Mouse (Mus musculus) heart, adult 9 months (tissue): ENCODE results near the gene Ina.
"Not testable (repeated sequence)": the region's sequence is repeated elsewhere in the genome, so short reads cannot be mapped to it uniquely, and the experiment has no call there.

Source experiments
- DNase-seq, 2 experiments: peaks; one replicate each; pipeline ENCODE4 v3.0.0; 2022; ENCODE audit warnings: low spot score in 2 of 2

Ina gene

GRCm38 (mm10) chr19:46984726-46985622, 29.5 kb upstream of the Ina start:
- DNase-seq, result no peak

- DNase-seq, result peak in 1 of 2 experiments; percentile 41
These were observed 26.9 kb upstream of the Ina start for GRCm38 (mm10) chr19:46987646-46988045.

GRCm38 (mm10) chr19:46988231-46989087, 26.0 kb upstream of the Ina start:
- DNase-seq, result no peak

DNA sequence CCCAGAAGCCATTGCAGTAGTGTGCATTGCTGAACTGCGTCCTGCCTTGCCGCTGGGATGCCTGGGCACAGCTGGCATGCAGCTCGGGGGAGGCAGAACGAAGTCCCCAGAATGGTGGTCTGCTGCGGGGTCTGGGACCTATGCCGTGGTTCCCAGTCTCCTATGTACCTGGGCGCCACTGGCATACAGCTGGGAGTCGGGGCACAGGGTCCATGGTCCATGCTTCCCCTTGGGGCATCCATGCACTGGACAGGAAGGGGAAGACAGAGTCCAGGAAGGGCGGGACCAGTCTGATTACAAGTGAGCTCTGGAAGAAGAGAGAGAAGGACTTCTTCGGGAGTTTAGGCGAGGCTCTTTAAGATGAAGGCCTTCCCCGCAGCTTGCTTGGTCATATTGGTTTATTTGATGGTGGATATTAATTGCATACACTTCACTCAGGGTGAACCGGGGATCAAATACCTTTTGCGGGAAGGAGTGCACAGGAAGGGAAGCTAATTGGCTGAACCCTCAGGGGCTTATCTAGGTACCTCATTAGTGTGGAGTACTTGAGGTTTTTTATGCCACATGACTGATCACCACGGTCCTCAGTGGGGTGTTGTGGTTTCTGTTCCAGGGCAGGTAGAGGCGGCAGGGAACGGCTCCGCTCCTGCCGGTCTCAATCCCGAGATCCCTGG, 24.9 kb upstream of the Ina start:
- DNase-seq, result no peak

- no peak for DNase-seq
These were observed 24.4 kb upstream of the Ina start for GRCm38 (mm10) chr19:46990153-46990518.

GRCm38 (mm10) chr19:46990625-46991024, 23.9 kb upstream of the Ina start:
- DNase-seq, result not testable (repeated sequence)

GRCm38 (mm10) chr19:46991145-46991544, 23.4 kb upstream of the Ina start:
- peak; percentile 54 to 81 for DNase-seq

DNA sequence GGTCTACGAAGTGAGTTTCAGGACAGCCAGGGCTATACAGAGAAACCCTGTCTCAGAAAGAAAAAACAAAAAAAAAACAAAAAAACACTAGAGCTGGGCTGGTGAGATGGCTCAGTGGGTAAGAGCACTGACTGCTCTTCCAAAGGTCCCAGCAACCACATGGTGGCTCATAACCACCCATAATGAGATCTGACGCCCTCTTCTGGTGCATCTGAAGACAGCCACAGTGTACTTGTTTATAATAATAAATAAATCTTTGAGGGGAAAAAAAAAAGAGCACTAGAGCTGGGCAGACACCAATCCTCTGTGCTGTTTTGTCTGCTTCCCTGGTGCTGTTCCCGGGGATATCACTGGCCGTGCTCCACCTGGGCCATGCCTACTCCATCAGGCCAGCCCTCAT, 22.2 kb upstream of the Ina start:
- DNase-seq, result not testable (repeated sequence)

- no peak for DNase-seq
These were observed 18.4 kb upstream of the Ina start for GRCm38 (mm10) chr19:46996095-46996494.

DNA sequence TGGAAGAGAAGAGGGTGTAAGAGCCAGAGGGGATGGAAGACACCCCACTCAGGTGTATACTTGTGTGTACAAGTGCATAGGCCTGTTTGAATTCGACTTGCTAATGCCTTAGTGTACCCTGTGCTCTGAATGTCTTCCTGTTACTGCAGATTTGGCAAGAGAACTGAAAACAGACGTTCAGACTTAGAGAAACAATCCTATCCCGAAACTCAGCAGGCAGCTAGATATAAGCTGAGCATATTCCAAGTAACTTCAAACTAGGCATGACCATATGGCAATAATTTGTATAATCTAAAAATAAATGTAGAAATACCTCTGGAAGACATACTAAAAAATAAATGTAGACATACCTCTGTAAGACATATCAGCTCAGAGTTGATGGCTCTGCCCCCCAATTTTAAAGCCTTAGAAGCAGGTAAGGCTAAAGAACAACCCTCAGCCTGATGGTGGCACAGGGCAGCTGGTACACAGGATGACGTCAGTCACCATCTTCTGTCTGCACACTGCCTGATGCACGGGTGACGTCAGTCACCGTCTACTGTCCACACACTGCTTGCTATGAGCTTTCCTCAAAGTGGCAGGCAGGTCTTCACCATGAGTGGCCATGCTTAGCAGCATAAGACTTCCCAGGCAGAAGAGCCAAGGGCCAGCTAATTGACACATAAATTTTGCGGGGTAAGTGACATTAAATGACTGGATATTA, 16.2 kb upstream of the Ina start:
- DNase-seq, result no peak

DNA sequence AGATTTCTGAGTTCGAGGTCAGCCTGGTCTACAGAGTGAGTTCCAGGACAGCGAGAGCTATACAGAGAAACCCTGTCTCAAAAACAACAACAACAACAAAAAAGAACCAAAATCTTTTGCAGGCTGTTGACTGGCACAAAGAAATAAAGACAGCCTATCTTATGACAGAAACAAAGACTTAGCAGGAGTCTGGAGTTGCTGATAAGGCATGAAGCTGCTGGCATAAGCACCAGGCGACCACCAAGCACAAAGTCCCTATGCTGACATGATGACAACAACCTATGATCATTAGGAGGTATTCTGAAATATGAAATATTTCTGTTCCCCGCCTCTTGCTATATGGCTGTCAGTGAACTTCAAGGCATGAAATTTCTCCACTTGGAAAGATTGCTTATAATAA, 15.5 kb upstream of the Ina start:
- DNase-seq, result no peak

- no peak for DNase-seq
These were observed 14.7 kb upstream of the Ina start for GRCm38 (mm10) chr19:46999753-47000152.

GRCm38 (mm10) chr19:47000357-47000756, 14.1 kb upstream of the Ina start:
- not testable (repeated sequence) for DNase-seq

- no peak for DNase-seq
These were observed 10.6 kb upstream of the Ina start for GRCm38 (mm10) chr19:47003742-47004511.

- DNase-seq, result no peak
These were observed 8.6 kb upstream of the Ina start for GRCm38 (mm10) chr19:47005873-47006272.

DNA sequence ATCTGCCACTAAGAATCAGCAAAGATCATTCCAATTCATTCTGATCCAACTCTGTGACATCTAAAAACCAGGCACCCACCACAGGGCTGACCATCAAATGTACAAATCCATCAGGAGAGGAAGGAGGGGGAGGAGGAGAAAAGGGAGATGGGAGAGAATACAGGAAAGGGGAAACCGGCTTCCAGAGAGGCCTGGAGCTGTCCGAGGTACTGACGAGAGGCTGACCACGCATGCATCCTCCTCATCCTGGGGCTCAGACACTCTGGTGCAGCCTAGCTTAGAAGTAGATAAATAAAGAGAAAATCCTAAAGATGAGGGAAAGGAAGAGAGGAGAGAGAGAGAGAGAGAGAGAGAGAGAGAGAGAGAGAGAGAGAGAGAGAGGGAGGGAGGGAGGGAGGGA, 8.2 kb upstream of the Ina start:
- no peak for DNase-seq

- no peak for DNase-seq
These were observed 5.1 kb upstream of the Ina start for GRCm38 (mm10) chr19:47009420-47009819.

- no peak for DNase-seq
These were observed 4.6 kb upstream of the Ina start for GRCm38 (mm10) chr19:47009943-47010342.

- DNase-seq, result no peak
These were observed 1.9 kb upstream of the Ina start for GRCm38 (mm10) chr19:47012521-47013130.
